Mouse (Mus musculus): ENCODE measurements around the gene Gm20696. TPM values are rescaled to one million over a fixed set of nuclear protein-coding genes. Genes with fewer than 3 reads are reported as not detected.

Gm20696 gene
- polyA plus RNA-seq, 1 experiment from 2014 or later, result 2.3 TPM

DNA sequence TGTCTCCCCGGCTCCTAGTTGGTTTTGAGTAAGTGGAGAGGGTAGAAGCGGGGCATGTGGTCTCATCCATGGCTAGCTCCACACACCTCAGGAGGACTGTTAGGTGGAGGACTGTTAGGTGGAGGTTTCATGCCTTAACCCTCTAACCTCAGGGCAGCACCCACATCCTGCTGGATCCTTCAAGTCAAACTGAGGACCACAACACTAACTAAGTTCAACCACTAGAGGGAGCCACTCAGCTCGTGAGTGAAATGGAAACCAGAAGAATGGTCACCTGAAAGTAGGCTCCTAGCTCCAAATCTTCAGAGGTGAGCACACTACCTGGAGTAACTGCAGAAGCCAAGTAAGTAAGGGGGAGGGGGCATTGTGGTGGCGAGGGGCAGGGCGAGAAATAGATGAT is 18.3 kb upstream of the Gm20696 start:
- H3K4me1 ChIP-seq, result no peaks in the 10 kb centered on the region
- H3K4me3 ChIP-seq (replicated peaks), result no peak overlapping the region
- no peak overlapping the region for H3K27ac ChIP-seq (replicated peaks)
- WGBS, result 57% methylated on average over 5 of the region's 5 CpGs
- peaks cover 8% of the 10 kb centered on the region; the same call in 1 of the 2 replicates for H3K27me3 ChIP-seq (replicated peaks)
- no peak overlapping the region for H3K4me2 ChIP-seq
- no peaks in the 10 kb centered on the region for H3K36me3 ChIP-seq
- ATAC-seq (ENCODE audit: low FRiP score), result no peak
- H3K9ac ChIP-seq (replicated peaks), result no peak overlapping the region
- no peaks in the 10 kb centered on the region for H3K9me3 ChIP-seq (replicated peaks)

DNA sequence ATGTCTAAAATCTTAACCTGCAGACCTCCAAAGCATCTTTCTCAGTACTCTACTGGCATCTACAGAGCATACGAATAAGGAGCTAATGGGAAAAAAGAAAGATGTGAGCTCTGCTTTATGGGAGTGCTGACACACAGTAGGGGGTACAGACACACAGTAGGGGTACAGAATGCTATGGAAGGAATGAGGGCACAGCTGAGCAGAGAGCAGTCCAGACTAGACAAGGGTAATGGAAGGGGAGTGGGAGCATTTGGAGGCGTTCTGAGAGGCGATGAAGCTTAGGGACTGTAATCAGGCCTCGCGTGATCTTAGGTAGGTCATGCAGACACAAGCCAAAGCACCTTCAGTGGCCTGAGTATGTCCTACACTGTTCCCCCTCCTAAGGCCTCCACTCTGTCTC is 17.4 kb upstream of the Gm20696 start:
- WGBS, result 96% methylated on average over 5 of the region's 5 CpGs
- no peak overlapping the region for H3K27ac ChIP-seq (replicated peaks)
- H3K9me3 ChIP-seq (replicated peaks), result no peaks in the 10 kb centered on the region
- no peak overlapping the region for H3K9ac ChIP-seq (replicated peaks)
- no peak overlapping the region for H3K4me3 ChIP-seq (replicated peaks)
- H3K4me2 ChIP-seq, result no peak overlapping the region
- H3K36me3 ChIP-seq, result no peaks in the 10 kb centered on the region
- no peaks in the 10 kb centered on the region for H3K4me1 ChIP-seq
- no peaks in the 10 kb centered on the region for H3K27me3 ChIP-seq (replicated peaks)
- no peak for ATAC-seq (ENCODE audit: low FRiP score)

DNA sequence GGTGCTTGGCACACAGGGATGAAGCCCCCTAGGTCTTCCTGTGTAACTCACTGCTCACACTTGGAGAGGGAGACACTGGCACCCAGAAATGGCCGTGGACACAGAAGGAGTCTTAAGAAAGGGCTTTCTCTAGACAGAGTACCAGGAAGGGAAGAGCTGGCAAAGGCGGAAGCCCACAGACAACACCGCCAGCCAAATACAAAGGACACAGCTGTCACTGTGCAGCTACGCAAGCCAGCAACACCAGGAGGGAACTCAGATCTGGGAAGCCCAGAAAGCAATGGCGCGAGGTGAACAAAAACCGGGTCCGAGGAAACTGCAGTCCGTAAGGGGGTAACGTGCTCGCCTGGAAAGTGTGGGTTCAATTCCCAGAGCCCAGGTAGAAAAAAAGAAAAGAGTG is 11.5 kb upstream of the Gm20696 start:
- Histone ChIP-seq H3K4me2 (no peak overlapping the region; the same call in 1 of the 2 replicates), H3K9ac (replicated peaks) (no peak overlapping the region), H3K36me3 (no peaks in the 10 kb centered on the region), H3K27me3 (replicated peaks) (no peaks in the 10 kb centered on the region), H3K4me3 (replicated peaks) (no peak overlapping the region), H3K9me3 (replicated peaks) (no peaks in the 10 kb centered on the region), H3K27ac (replicated peaks) (no peak overlapping the region; the same call in 1 of the 2 replicates), H3K4me1 (no peaks in the 10 kb centered on the region)
- no peak for ATAC-seq (ENCODE audit: low FRiP score)
- 70% methylated on average over 11 of the region's 11 CpGs for WGBS

DNA sequence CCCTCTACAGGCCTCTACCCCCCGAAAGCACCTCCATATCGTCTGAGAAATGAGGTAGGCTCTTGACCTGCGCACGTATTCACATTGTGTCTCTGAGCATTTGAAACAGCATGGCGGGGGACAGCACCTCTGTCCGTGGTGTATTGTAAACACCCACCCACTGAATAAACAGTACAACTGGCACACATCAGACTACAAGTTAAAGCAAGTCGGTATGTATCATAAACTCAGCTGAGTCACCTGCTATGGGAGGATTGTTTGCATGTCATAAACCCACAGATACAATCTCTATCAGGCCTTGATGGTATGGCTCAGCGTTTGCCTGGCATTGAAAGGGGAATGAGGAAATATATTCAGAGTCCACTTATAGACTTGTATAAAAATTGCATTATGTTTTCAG is 10.7 kb upstream of the Gm20696 start:
- H3K4me1 ChIP-seq, result no peaks in the 10 kb centered on the region
- no peaks in the 10 kb centered on the region for H3K9me3 ChIP-seq (replicated peaks)
- no peak overlapping the region for H3K4me2 ChIP-seq
- no peak overlapping the region for H3K9ac ChIP-seq (replicated peaks)
- H3K36me3 ChIP-seq, result no peaks in the 10 kb centered on the region
- no peak overlapping the region for H3K4me3 ChIP-seq (replicated peaks)
- H3K27me3 ChIP-seq (replicated peaks), result no peaks in the 10 kb centered on the region
- H3K27ac ChIP-seq (replicated peaks), result no peak overlapping the region
- ATAC-seq (ENCODE audit: low FRiP score), result no peak
- 82% methylated on average over 8 of the region's 8 CpGs for whole genome bisulfite sequencing

DNA sequence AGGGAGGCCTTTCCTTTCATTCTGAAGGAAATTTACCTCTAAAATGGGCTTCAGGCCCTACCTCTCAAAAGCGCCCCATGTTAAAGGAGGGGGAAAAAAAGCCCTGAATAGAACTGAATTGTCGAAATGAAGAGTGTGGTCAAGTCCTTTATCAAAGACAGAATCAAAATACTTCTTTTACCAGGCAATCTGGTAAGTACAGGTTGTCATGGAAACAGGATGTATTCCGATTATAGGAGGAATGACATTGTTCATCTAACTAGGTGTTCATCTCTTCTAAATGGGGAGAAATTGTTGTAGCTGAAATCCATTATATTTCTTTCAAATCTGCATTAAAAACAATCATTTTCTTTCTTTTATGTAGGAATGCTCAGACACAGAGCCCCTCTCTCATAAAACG is 7.9 kb upstream of the Gm20696 start:
- WGBS, result 71% methylated on average over 4 of the region's 4 CpGs
- no peaks in the 10 kb centered on the region for H3K36me3 ChIP-seq
- H3K27ac ChIP-seq (replicated peaks), result no peak overlapping the region
- H3K4me1 ChIP-seq, result peaks cover 17% of the 10 kb centered on the region
- no peak overlapping the region for H3K9ac ChIP-seq (replicated peaks)
- H3K27me3 ChIP-seq (replicated peaks), result no peaks in the 10 kb centered on the region
- no peak overlapping the region for H3K4me3 ChIP-seq (replicated peaks)
- no peaks in the 10 kb centered on the region for H3K9me3 ChIP-seq (replicated peaks)
- no peak overlapping the region for H3K4me2 ChIP-seq
- ATAC-seq (ENCODE audit: low FRiP score), result no peak

DNA sequence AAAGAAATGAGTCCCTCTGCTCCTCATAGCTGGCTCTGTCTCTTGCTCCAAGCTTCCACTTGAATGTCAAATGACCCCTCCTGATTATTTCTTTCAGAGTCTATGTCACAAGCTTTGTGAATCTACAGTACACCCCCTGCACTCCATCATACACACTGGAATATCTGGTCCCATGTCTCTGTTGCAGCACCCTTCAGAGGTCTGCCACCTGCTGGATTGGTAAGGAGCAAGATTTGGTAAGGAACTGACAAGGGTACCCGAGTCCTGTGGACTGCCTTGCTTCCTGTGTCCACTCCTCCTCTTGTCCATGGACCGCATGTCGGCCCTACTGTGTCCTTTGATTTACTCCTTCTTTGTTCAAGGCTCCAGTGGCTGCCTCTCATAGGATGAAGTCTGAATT is 5.2 kb upstream of the Gm20696 start:
- Histone ChIP-seq H3K27ac (replicated peaks) (no peak overlapping the region), H3K4me2 (no peak overlapping the region), H3K4me1 (peaks cover 41% of the 10 kb centered on the region), H3K9me3 (replicated peaks) (no peaks in the 10 kb centered on the region), H3K36me3 (no peaks in the 10 kb centered on the region), H3K4me3 (replicated peaks) (no peak overlapping the region), H3K9ac (replicated peaks) (no peak overlapping the region), H3K27me3 (replicated peaks) (no peaks in the 10 kb centered on the region)
- no peak for ATAC-seq (ENCODE audit: low FRiP score)
- WGBS, result 53% methylated on average over 3 of the region's 3 CpGs

DNA sequence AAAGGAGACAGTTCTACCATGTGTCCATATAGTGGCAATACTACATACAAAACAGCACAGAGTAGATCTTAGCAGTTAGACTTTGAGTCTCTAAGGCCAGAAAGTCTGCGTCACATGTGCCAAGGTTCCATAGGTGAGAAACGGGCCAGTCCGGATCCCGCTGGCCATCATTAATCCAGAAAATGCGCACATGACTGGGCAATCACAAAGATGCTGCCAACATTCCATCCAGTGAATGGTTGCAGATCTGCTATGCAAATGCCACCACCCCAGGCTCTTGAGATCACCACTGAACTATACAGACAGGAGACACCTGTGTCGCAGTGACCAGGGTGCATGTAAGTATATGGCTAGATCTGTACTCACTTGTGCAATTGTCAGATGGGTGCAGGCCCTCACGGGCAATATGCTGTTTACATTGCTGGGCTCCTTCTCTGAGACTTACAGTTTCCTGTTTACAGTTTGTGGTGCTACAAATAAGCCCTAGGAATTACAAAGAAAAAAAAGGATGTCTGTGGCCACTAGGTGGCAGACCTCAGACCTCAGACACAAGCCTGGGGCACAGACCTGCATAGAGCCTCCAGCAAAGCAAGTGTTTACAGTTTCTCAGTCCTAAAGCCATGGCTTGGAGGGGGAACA is 4.0 kb upstream of the Gm20696 start:
- ATAC-seq (ENCODE audit: low FRiP score), result peak; percentile 28; the same call in 1 of the 2 replicates
- 56% methylated on average over 7 of the region's 7 CpGs for WGBS
- Histone ChIP-seq H3K36me3 (no peaks in the 10 kb centered on the region), H3K4me1 (peaks cover 47% of the 10 kb centered on the region), H3K9ac (replicated peaks) (no peak overlapping the region), H3K9me3 (replicated peaks) (no peaks in the 10 kb centered on the region), H3K4me3 (replicated peaks) (no peak overlapping the region), H3K4me2 (no peak overlapping the region), H3K27ac (replicated peaks) (peak overlapping the region; percentile 71), H3K27me3 (replicated peaks) (no peaks in the 10 kb centered on the region)

DNA sequence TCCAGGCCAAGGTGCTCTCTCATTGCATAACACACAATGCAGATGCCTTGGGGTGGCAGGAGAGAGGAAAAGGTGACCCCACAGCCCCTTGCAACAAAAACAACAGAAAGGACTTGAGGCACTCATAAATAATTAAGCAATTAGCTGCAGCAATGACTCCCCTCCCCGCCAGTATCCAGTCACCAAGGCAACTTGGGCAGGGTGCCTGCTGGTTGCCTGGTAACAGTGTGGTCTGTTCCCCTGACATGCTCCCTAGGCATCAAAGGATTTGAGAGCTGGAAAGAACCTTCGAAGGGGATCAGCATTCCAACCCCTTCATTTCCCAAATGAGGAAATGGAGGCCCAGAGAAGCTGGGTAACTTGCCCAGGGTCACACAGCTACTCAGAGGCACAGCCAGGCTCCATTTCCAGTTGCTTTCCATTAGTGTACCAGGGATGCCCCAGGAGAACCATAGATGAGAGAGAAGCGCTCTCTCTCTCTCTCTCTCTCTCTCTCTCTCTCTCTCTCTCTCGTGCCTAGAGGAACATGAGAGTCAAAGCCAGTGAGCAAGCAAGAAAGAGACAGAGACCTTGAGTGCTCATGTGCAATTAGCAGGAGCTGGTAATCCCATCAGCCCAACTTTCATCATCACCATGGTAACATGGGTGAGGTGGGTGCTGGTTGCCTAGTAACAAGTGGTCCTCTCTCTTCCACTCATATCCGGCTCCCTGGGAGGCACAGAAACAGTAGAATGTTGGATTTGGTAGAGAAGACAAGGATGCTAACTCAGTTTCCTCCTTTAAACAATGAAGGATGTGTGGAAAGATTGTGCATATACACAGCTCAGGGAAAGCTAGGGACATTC is 3.1 kb upstream of the Gm20696 start:
- Histone ChIP-seq H3K27ac (replicated peaks) (peak overlapping the region; percentile 71), H3K27me3 (replicated peaks) (peaks cover under 1% of the 10 kb centered on the region; the same call in 1 of the 2 replicates), H3K4me3 (replicated peaks) (no peak overlapping the region), H3K4me2 (peak overlapping the region; percentile 5; the same call in 1 of the 2 replicates), H3K9me3 (replicated peaks) (no peaks in the 10 kb centered on the region), H3K4me1 (peaks cover 52% of the 10 kb centered on the region), H3K9ac (replicated peaks) (no peak overlapping the region), H3K36me3 (no peaks in the 10 kb centered on the region)
- peak; percentile 83 for ATAC-seq (ENCODE audit: low FRiP score)
- 12% methylated on average over 5 of the region's 5 CpGs for WGBS

DNA sequence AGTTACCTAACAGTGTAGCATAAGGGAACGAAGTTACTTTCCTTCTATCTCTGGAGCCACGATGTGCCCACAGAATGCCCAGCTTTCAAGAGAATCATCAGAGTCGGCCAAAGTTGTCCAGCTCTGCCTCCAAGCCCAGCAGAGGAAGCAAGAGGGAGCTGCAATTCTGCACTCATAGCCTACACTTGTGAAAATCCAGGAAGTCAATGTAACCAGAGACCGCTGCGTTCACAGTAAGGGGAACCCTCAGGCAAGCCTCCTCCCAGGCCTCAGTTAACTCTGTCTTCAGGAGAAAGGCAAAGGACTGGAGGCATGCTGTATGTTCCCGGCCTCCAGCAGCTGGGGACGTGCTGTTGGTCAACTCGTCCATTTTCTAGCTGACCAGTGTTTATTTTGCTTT is 693 bp upstream of the Gm20696 start:
- no peak for ATAC-seq (ENCODE audit: low FRiP score)
- 41% methylated on average over 8 of the region's 8 CpGs for WGBS
- Histone ChIP-seq H3K4me3 (replicated peaks) (peak overlapping the region; percentile 68), H3K4me2 (peak overlapping the region; percentile 96), H3K27ac (replicated peaks) (peak overlapping the region; percentile 69), H3K9me3 (replicated peaks) (no peaks in the 10 kb centered on the region), H3K36me3 (no peaks in the 10 kb centered on the region), H3K27me3 (replicated peaks) (peaks cover 6% of the 10 kb centered on the region; the same call in 1 of the 2 replicates), H3K9ac (replicated peaks) (peak overlapping the region; percentile 82), H3K4me1 (peaks cover 52% of the 10 kb centered on the region)

DNA sequence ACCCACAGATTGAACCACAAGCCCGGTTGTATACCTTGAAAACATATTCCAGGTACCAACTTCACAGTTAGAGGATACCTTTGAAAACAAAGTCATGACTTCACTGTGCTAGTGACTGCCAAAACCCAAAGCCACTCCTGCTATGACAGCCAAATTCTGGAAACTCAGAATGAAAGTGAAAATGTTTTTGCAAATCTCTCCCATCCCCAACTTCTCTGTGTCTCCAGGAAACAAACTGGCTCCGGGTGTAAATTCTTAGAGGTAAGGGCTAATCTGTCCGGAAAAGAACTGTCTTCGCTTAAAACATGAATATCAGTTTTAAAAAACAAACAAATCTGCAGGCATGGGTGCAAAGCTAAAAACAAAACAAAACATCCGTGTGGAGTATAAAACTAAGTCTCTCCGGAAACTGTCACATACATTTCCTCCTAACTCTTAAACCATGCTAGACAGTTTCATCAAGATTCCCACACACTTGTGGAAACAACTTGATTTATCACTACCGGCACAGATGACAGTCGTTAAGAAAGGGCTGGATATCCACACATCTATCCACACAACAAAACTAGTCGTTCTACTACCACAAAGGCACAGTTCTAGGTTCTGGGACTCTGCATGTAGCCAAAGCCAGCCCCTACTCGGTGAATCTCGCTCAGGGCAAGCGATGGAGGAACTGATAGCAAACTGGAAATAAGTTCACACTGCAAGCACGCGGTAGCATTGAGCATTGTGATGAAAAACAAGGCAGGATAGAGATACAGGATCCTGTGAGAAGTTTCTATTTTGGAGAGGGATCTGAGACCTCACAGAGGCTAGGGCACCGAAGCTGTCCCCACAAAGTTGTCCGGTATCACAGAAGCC is 910 bp downstream of the Gm20696 start:
- H3K27ac ChIP-seq (replicated peaks), result peak overlapping the region; percentile 69
- peak overlapping the region; percentile 82 for H3K9ac ChIP-seq (replicated peaks)
- H3K4me2 ChIP-seq, result peak overlapping the region; percentile 96
- no peak for ATAC-seq (ENCODE audit: low FRiP score)
- H3K27me3 ChIP-seq (replicated peaks), result peaks cover 6% of the 10 kb centered on the region; the same call in 1 of the 2 replicates
- no peaks in the 10 kb centered on the region for H3K9me3 ChIP-seq (replicated peaks)
- peak overlapping the region; percentile 68 for H3K4me3 ChIP-seq (replicated peaks)
- H3K36me3 ChIP-seq, result no peaks in the 10 kb centered on the region
- 31% methylated on average over 16 of the region's 16 CpGs for WGBS
- peaks cover 48% of the 10 kb centered on the region for H3K4me1 ChIP-seq

DNA sequence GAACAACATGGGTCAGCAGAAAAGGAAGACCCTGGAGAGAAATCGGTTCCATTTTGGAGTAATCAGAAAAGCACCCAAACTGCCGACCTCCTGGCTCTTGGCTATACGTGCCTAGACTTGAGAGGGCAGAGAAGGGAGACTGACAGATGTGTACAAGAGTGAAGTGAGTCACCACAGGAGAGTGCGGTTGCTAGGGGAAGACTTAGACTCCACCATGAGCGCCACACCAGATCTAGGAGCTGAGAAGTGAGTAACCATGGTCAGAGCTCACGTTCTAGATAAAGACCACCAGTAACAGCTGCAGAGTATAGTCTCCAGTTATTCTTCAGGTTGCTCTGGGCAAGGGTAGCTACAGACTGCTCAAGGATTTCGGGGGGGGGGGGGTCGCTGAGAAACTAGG is 3.4 kb downstream of the Gm20696 start:
- H3K4me3 ChIP-seq (replicated peaks), result no peak overlapping the region
- H3K4me2 ChIP-seq, result no peak overlapping the region
- H3K27me3 ChIP-seq (replicated peaks), result peaks cover 9% of the 10 kb centered on the region; the same call in 1 of the 2 replicates
- no peak for ATAC-seq (ENCODE audit: low FRiP score)
- H3K4me1 ChIP-seq, result peaks cover 26% of the 10 kb centered on the region
- no peak overlapping the region for H3K27ac ChIP-seq (replicated peaks)
- no peaks in the 10 kb centered on the region for H3K36me3 ChIP-seq
- no peak overlapping the region for H3K9ac ChIP-seq (replicated peaks)
- WGBS, result 84% methylated on average over 8 of the region's 8 CpGs
- H3K9me3 ChIP-seq (replicated peaks), result no peaks in the 10 kb centered on the region

All from neural tube, embryonic 15.5 days (tissue).